Mouse (Mus musculus) stomach, embryonic 15.5 days (tissue): Measurements from ENCODE around the gene Wdr37. TPM values are rescaled to one million over a fixed set of nuclear protein-coding genes. Genes with fewer than 3 reads are reported as not detected.

Experiments
- ATAC-seq: fragments of 200-750 bp; cut with Nextera tagmentation; 2 replicates; pipeline ENCODE4 v1.8.0; 2017; ENCODE audit warnings: low read depth, moderate number of reproducible peaks, moderate TSS enrichment; ENCODE audit not compliant: insufficient read depth, low FRiP score
- H3K27ac ChIP-seq: fragments of 300-500 bp; sonication (generic); 2 replicates; pipeline ENCODE4 v1.5.1; 2015; ENCODE audit warnings: mild to moderate bottlenecking, inconsistent platforms
- H3K27me3 ChIP-seq: fragments of 300-500 bp; sonication (generic); replicated peaks from 2 replicates; pipeline ENCODE4 v1.6.1; 2015; ENCODE audit warnings: inconsistent platforms
- H3K36me3 ChIP-seq: fragments of 300-500 bp; sonication (generic); 2 replicates; pipeline ENCODE4 v1.6.1; 2015; ENCODE audit warnings: inconsistent platforms
- H3K4me1 ChIP-seq: fragments of 300-500 bp; sonication (generic); 2 replicates; pipeline ENCODE4 v1.6.1; 2015; ENCODE audit warnings: inconsistent platforms
- H3K4me2 ChIP-seq: fragments of 300-500 bp; sonication (generic); 2 replicates; pipeline ENCODE4 v1.6.1; 2015; ENCODE audit warnings: mild to moderate bottlenecking, inconsistent platforms
- H3K4me3 ChIP-seq: fragments of 300-500 bp; sonication (generic); replicated peaks from 2 replicates; pipeline ENCODE4 v1.5.1; 2015; ENCODE audit warnings: inconsistent platforms
- H3K9ac ChIP-seq: fragments of 300-500 bp; sonication (generic); 2 replicates; pipeline ENCODE4 v1.6.1; 2015; ENCODE audit warnings: inconsistent platforms
- H3K9me3 ChIP-seq: fragments of 300-500 bp; sonication (generic); 2 replicates; pipeline ENCODE4 v1.6.1; 2016; ENCODE audit warnings: inconsistent platforms
- WGBS: fragments of 180-500 bp; shearing (Covaris S2); methylation state at CpG from one replicate; pipeline ENCODE4 v1.1.7; 2015; 5-methylcytosine and 5-hydroxymethylcytosine counted together
- polyA plus RNA-seq: library from polyadenylated mRNA; unstranded; fragments of >200 nt; fragmentation: Nextera tagmentation; extraction: Ambion mirVana; gene quantifications from 2 replicates; pipeline ENCODE4 v1.2.1, GENCODE M21; 2015

The Wdr37 gene
- polyA plus RNA-seq, 1 experiment from 2014 or later: 16.6 TPM

DNA sequence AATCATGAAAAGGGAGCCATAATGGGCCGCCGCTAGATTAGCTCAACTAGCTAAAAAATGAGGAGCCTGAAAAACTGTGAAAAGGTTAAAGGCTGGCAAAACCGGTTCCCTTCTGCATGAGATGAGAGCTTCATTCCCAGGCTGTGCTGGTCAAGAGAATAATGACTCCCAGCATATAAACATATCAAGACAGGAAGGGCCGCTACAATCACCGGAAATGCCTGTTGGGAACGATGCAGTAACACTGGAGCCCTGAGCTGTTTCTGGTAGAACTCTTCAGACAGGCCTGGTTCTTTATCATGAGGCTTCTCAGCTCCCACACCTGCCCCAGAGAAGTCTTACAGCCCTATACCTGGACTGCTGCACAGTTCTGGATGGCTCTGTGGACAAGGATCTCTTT lies 31.8 kb downstream of the Wdr37 start:
- Histone ChIP-seq H3K27ac (0 out of 2 replicates have a peak overlapping the region, but pooled peaks have one; percentile 40), H3K4me1 (no peaks in the 10 kb centered on the region), H3K36me3 (peaks cover 30% of the 10 kb centered on the region), H3K9me3 (no peaks in the 10 kb centered on the region), H3K9ac (no peak overlapping the region), H3K4me2 (no peak overlapping the region), H3K27me3 (no peaks in the 10 kb centered on the region), H3K4me3 (no peak overlapping the region)
- WGBS: 72% methylated on average over 6 of the region's 6 CpGs
- no peak; the same call in 1 of the 2 replicates for ATAC-seq

DNA sequence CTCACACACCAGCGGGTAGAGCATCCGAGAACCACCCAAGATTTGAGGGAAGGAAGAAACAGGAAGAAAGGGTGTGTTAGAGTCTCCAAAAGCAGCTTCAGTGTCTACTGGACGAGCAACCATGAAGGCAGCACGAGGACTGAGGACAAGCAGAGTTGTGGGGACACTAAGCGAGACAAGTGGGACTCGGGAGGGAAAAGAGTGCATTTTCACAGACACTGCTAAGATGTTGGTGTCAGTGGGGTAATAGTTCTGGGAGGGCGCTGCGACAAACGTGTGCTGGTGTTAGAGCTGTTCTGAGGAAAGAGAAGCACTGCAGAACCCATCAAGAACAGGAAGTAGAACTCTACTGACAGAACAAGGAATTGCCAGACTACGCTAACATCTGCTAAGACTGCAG lies 32.6 kb downstream of the Wdr37 start:
- no peak overlapping the region for H3K4me2 ChIP-seq
- no peak overlapping the region for H3K9ac ChIP-seq
- no peaks in the 10 kb centered on the region for H3K9me3 ChIP-seq
- H3K4me3 ChIP-seq: no peak overlapping the region
- no peaks in the 10 kb centered on the region for H3K27me3 ChIP-seq
- H3K36me3 ChIP-seq: peaks cover 34% of the 10 kb centered on the region
- H3K4me1 ChIP-seq: no peaks in the 10 kb centered on the region
- WGBS: 87% methylated on average over 10 of the region's 10 CpGs
- ATAC-seq: no peak
- H3K27ac ChIP-seq: 0 out of 2 replicates have a peak overlapping the region, but pooled peaks have one; percentile 40

DNA sequence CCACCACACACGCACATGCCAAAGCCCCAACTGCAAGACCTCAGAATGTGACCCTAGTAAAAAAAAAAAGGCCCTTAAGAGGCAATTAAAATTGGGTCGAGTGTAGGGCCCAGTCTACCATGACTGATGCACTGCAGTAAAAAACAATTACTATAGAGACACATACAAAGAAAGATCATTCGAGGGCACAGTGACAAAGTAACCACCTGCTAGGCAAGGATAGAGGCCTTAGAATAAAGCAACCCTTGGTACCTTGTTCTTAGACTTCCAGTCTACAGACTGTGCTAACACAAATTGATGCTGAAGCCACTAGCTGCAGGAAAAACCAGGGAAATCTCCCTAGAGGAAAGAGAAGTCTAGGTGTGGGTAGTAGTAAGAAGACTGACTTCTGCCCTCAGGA lies 33.3 kb downstream of the Wdr37 start:
- no peak overlapping the region for H3K9ac ChIP-seq
- no peak overlapping the region for H3K27ac ChIP-seq
- H3K4me3 ChIP-seq: no peak overlapping the region
- 77% methylated on average over 3 of the region's 3 CpGs for WGBS
- no peaks in the 10 kb centered on the region for H3K9me3 ChIP-seq
- H3K4me1 ChIP-seq: no peaks in the 10 kb centered on the region
- peaks cover 31% of the 10 kb centered on the region for H3K36me3 ChIP-seq
- no peak for ATAC-seq
- H3K27me3 ChIP-seq: no peaks in the 10 kb centered on the region
- no peak overlapping the region for H3K4me2 ChIP-seq

DNA sequence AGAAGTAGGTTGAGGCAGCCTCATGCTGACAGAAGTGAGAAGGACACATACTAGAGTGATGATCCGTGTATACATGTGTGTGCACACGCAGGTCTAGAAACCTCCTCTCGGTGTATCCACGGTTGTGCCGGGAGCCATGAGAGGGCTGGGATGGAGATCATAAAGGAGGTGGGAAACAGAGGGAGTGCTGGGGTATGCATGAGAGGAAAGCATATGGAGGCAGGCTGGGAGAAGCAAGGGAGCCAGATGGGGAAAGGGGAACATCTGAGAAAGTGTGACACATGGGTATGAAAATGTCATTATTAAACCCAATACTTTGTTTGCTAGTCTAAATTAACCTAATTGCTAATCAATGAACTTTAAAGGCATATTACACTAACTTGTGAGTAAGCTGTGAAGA lies 37.1 kb downstream of the Wdr37 start:
- no peak overlapping the region for H3K4me2 ChIP-seq
- H3K27ac ChIP-seq: no peak overlapping the region
- H3K9ac ChIP-seq: no peak overlapping the region
- H3K9me3 ChIP-seq: no peaks in the 10 kb centered on the region
- no peak overlapping the region for H3K4me3 ChIP-seq
- H3K27me3 ChIP-seq: no peaks in the 10 kb centered on the region
- no peaks in the 10 kb centered on the region for H3K4me1 ChIP-seq
- 93% methylated on average over 5 of the region's 5 CpGs for WGBS
- peaks cover 16% of the 10 kb centered on the region for H3K36me3 ChIP-seq
- no peak for ATAC-seq

DNA sequence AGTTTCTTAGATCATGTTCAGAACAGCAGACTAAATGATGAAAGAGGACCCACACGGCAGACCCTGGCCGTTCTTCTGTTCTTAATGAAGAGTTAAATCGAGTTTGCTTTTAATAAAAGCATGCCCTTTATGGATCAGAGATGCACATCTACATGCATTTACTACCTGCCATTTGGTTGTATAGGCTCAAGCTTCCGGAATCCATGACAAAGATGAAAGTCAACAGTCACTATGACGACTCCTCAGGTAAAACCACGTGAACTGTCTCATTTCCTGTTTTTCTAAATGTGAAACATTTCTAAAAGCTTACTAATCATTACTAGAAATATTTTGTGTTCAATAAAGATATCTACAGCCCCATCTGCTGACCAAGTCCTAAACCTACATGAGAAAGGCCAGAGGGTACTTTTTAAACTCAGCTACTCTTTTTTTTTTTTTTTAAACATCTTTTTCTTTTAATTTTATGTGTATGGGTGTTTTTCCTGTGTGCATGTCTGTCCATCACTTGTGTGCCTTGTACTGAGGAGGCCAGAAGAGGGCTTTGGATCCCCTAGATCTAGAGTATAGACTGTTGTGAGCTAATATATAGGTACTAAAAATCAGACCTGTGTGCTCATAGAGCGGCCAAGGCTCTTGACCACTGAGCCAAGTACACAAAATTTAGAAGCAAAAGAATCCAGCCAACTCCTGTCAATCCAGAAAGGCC lies 40.0 kb downstream of the Wdr37 start:
- WGBS: 74% methylated on average over 7 of the region's 7 CpGs
- H3K27me3 ChIP-seq: no peaks in the 10 kb centered on the region
- H3K36me3 ChIP-seq: peaks cover 18% of the 10 kb centered on the region
- ATAC-seq: no peak
- no peak overlapping the region for H3K4me3 ChIP-seq
- no peaks in the 10 kb centered on the region for H3K9me3 ChIP-seq
- no peak overlapping the region for H3K4me2 ChIP-seq
- H3K4me1 ChIP-seq: no peaks in the 10 kb centered on the region
- H3K27ac ChIP-seq: no peak overlapping the region
- no peak overlapping the region for H3K9ac ChIP-seq

DNA sequence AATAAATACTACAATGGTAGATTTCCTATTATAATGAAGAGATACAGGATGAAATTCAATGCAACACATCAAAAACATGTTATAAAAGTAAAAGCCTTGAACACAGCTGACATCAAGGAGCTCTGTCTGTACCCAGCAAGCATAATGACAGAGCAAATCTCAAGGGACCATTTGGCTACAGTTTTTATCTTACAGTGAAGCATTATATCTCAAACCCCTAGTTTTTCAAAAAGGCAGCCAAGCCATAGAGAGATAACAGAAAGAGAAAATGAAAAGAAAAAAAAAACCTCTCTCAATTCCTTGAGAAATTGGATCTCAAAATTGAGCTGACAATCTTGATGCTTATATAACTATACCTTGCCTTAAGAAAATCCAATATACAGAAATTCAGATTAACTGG lies 41.0 kb downstream of the Wdr37 start:
- no peak overlapping the region for H3K9ac ChIP-seq
- peaks cover 16% of the 10 kb centered on the region for H3K36me3 ChIP-seq
- no peak for ATAC-seq
- no peak overlapping the region for H3K4me3 ChIP-seq
- H3K4me2 ChIP-seq: no peak overlapping the region
- H3K27me3 ChIP-seq: no peaks in the 10 kb centered on the region
- H3K4me1 ChIP-seq: no peaks in the 10 kb centered on the region
- no peak overlapping the region for H3K27ac ChIP-seq
- no peaks in the 10 kb centered on the region for H3K9me3 ChIP-seq

DNA sequence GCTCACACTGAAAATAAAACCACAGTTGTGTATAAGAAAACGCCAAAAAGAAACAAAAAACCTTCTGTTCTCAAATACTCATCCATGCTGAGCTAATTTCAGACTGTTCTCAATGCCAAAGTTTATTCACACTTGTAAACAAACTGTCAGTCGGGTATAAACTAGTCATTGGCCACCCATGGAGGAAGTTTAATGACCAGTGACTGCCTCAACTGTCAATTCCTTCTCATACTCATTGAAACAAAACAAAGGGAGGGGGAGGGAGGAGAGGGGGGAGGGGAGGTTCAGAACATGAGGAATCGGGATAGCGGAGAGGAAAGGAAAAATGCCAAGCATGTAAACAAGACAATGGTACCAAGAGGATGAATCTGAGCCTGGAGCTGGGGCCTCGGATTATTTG lies 41.9 kb downstream of the Wdr37 start:
- Histone ChIP-seq H3K9me3 (no peaks in the 10 kb centered on the region), H3K27ac (no peak overlapping the region), H3K9ac (no peak overlapping the region), H3K36me3 (peaks cover 16% of the 10 kb centered on the region), H3K4me2 (no peak overlapping the region), H3K4me3 (no peak overlapping the region), H3K4me1 (no peaks in the 10 kb centered on the region), H3K27me3 (no peaks in the 10 kb centered on the region)
- ATAC-seq: no peak; the same call in 1 of the 2 replicates
- 35% methylated on average over 5 of the region's 5 CpGs for WGBS

DNA sequence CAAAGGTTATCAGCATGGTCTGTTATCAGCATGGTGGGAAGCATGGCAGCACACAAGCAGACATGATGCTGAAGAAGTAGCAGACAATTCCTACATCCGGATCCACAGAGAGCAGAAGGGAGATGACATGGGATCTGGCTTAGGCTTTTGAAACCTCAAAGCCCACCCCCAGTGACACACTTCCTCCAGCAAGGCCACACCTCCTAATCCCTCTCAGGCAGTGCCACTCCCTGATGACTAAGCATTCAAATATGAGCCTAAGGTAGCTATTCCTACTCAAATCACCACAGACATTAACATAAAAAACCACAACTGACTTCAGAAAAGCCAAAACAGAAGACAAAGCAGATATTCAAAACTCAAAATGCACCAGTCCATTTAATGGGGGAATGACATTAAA lies 42.8 kb downstream of the Wdr37 start:
- ATAC-seq: no peak

DNA sequence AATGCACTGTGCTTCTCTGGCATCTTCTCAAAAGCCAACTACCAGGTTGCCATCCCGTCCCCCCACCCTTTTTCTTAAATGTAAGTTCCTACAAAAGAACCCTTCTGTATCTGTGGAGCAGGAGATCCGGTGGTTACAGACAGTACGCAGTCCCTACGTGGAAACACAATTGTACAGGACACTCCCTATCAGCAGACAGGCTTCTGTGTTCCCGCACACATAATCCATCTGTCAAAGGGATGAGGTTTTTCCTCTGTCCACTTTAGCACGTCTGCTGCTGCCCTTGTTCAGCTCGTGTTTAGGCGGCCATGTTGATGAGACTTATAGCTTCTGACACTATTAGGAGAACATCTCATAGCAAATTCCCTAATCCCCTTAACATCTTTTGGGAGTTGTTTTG lies 48.2 kb downstream of the Wdr37 start:
- ATAC-seq: no peak
- Histone ChIP-seq H3K36me3 (peaks cover 18% of the 10 kb centered on the region), H3K9me3 (no peaks in the 10 kb centered on the region), H3K4me1 (no peaks in the 10 kb centered on the region), H3K4me2 (no peak overlapping the region), H3K4me3 (no peak overlapping the region), H3K27ac (no peak overlapping the region), H3K9ac (no peak overlapping the region), H3K27me3 (no peaks in the 10 kb centered on the region)
- 72% methylated on average over 8 of the region's 8 CpGs for WGBS

More for the DNA sequence above, 42.8 kb downstream of the Wdr37 start:
- 85% methylated on average over 1 of the region's 1 CpGs for WGBS
- H3K27me3 ChIP-seq: no peaks in the 10 kb centered on the region
- H3K4me2 ChIP-seq: no peak overlapping the region
- H3K4me3 ChIP-seq: no peak overlapping the region
- no peaks in the 10 kb centered on the region for H3K9me3 ChIP-seq
- no peak overlapping the region for H3K9ac ChIP-seq
- H3K36me3 ChIP-seq: peaks cover 11% of the 10 kb centered on the region
- no peak overlapping the region for H3K27ac ChIP-seq
- no peaks in the 10 kb centered on the region for H3K4me1 ChIP-seq

DNA sequence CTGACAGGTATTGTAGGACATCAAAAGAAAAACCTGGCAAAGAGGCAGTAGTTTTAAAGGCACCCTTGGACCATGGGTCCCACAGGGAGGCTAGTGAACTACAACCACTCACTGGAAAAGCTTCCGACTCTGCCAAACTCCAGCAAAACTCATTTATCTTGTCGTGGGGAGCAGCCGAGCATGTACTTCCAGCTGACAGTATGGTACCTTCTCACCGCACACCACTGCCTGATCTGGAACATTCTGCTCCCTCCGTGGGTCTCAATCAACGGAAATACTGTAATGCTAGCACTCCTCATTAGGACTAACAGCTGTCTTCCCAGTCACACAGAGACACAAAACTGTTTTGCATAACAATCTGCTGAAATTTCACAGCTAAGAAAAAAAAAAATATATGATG lies 48.6 kb downstream of the Wdr37 start:
- ATAC-seq: no peak
- WGBS: 59% methylated on average over 6 of the region's 6 CpGs
- Histone ChIP-seq H3K4me1 (no peaks in the 10 kb centered on the region), H3K27ac (no peak overlapping the region), H3K9ac (no peak overlapping the region), H3K9me3 (no peaks in the 10 kb centered on the region), H3K4me3 (no peak overlapping the region), H3K4me2 (no peak overlapping the region), H3K36me3 (peaks cover 18% of the 10 kb centered on the region), H3K27me3 (no peaks in the 10 kb centered on the region)

DNA sequence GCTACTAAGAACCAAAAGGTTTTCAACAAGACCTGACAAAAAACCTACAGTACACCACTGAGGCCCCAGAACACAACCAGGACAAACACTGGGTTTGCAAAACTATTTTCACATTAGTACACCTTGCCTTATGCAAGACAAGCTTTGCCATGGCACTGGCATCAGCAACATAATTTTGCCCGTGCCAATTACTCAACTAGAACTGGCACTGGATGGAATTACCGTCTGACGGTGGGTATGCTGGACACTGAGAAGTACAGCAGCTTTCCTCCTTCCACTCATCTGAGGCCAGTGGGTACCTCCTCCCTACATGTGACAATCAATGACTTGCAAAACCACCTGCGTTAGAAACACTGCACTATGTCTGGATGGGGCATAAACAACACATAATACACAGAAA lies 49.5 kb downstream of the Wdr37 start:
- Histone ChIP-seq H3K4me2 (no peak overlapping the region), H3K36me3 (peaks cover 22% of the 10 kb centered on the region), H3K4me3 (no peak overlapping the region), H3K27ac (no peak overlapping the region), H3K9me3 (no peaks in the 10 kb centered on the region), H3K4me1 (no peaks in the 10 kb centered on the region), H3K9ac (no peak overlapping the region), H3K27me3 (no peaks in the 10 kb centered on the region)
- no peak for ATAC-seq
- 93% methylated on average over 4 of the region's 4 CpGs for WGBS

DNA sequence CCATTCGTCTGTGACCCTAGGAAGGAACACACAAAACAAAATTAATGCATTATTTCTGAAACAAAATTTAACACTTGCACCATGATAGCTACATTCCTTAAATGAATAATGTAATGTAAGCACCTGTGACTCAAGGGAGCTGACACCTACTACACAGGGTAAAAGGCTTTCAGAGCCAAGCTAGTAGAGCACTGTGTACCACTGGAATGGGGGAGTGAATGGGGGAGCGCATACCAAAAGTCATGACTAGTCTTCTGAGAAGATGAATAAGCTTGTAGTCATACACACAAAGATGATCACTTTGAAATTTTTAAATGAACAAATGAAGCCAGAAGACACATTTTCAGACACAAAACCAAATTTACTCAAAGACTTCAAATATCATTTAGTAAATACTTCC lies 65.8 kb downstream of the Wdr37 start:
- Histone ChIP-seq H3K27me3 (no peaks in the 10 kb centered on the region), H3K9ac (no peak overlapping the region)
- WGBS: 91% methylated on average over 2 of the region's 2 CpGs

DNA sequence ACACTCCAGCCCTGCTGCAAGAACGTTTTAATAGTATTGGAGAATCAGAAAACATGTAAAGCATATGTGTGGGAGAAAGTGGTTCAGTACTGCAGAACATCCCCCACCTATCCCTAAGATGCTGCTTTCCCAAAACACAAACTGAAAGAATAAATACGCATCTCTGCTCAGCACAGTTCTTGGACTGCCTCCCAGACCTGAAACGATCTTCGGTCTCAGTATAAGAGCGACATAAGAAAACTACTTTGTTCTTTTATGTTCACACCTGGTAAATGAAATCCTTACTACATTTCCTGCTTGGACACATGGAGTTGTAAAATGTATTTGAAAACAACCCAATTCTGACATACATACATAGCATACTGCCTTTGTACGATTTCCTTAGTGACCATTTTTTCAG lies 71.1 kb downstream of the Wdr37 start:
- H3K27ac ChIP-seq: no peak overlapping the region
- H3K4me2 ChIP-seq: no peak overlapping the region
- H3K9ac ChIP-seq: no peak overlapping the region
- ATAC-seq: no peak
- H3K4me1 ChIP-seq: no peaks in the 10 kb centered on the region
- H3K27me3 ChIP-seq: no peaks in the 10 kb centered on the region
- H3K36me3 ChIP-seq: 0 out of 2 replicates have a peak, but pooled peaks cover 2% of the 10 kb centered on the region
- H3K9me3 ChIP-seq: no peaks in the 10 kb centered on the region
- no peak overlapping the region for H3K4me3 ChIP-seq
- WGBS: 78% methylated on average over 6 of the region's 6 CpGs

More for the DNA sequence above, 65.8 kb downstream of the Wdr37 start:
- Histone ChIP-seq H3K36me3 (0 out of 2 replicates have a peak, but pooled peaks cover 2% of the 10 kb centered on the region), H3K27ac (no peak overlapping the region), H3K4me3 (no peak overlapping the region), H3K4me2 (no peak overlapping the region), H3K4me1 (no peaks in the 10 kb centered on the region), H3K9me3 (no peaks in the 10 kb centered on the region)
- ATAC-seq: no peak
